Comparison of ENCODE assay signal across 7 mouse cellular contexts in genomic region chr16:22009596-22009995, GRCm38 (mm10). TPM values are rescaled to one million over a fixed set of nuclear protein-coding genes. Genes with fewer than 3 reads are reported as not detected.
DNase-seq lines count a peak whose midpoint lies in the region; ATAC-seq lines count a peak whose summit lies in the region.

No protein-coding gene starts in this region.

- peaks cover 8% of the 10 kb centered on the region; the same call in 1 of the 2 replicates for H3K4me1 ChIP-seq in neural tube, embryonic 11.5 days (ENCODE audit: control insufficient read depth, insufficient read depth, low read length)
- peaks cover 15% of the 10 kb centered on the region for H3K4me1 ChIP-seq in embryonic facial prominence, embryonic 13.5 days
- peaks cover 4% of the 10 kb centered on the region; the same call in 1 of the 2 replicates for H3K4me1 ChIP-seq in intestine, embryonic 15.5 days (replicated peaks)
- H3K4me1 ChIP-seq in midbrain, embryonic 12.5 days: peaks cover 11% of the 10 kb centered on the region

- DNase-seq in neural tube, embryonic 11.5 days (ENCODE audit: low spot score): no peak
- DNase-seq in neural tube, embryonic 10.5 days (ENCODE audit: extremely low spot score, low spot score): no peak
- no peak for DNase-seq in right cerebral cortex, postnatal 36 days (ENCODE audit: low spot score in 2 of 2)
- no peak for DNase-seq in layer of hippocampus, adult 8-10 months (ENCODE audit: low spot score in 2 of 2)

- no peaks in the 10 kb centered on the region for H3K27me3 ChIP-seq in neural tube, embryonic 11.5 days (ENCODE audit: control insufficient read depth, insufficient read depth, low read length)
- no peaks in the 10 kb centered on the region for H3K27me3 ChIP-seq in embryonic facial prominence, embryonic 13.5 days
- H3K27me3 ChIP-seq in intestine, embryonic 15.5 days (replicated peaks): no peaks in the 10 kb centered on the region
- H3K27me3 ChIP-seq in midbrain, embryonic 12.5 days: no peaks in the 10 kb centered on the region

- no peaks in the 10 kb centered on the region for H3K36me3 ChIP-seq in neural tube, embryonic 11.5 days (ENCODE audit: control insufficient read depth, insufficient read depth, low read length)
- H3K36me3 ChIP-seq in embryonic facial prominence, embryonic 13.5 days: 0 out of 2 replicates have a peak, but pooled peaks cover 5% of the 10 kb centered on the region
- no peaks in the 10 kb centered on the region for H3K36me3 ChIP-seq in intestine, embryonic 15.5 days
- H3K36me3 ChIP-seq in midbrain, embryonic 12.5 days: peaks cover 7% of the 10 kb centered on the region; the same call in 1 of the 2 replicates

- ATAC-seq in neural tube, embryonic 11.5 days (ENCODE audit: insufficient read depth, low FRiP score, low TSS enrichment): peak; percentile 69
- peak; percentile 35; the same call in 1 of the 2 replicates for ATAC-seq in embryonic facial prominence, embryonic 13.5 days (ENCODE audit: insufficient number of reproducible peaks, insufficient read depth, low FRiP score, low TSS enrichment, low read depth)
- ATAC-seq in intestine, embryonic 15.5 days: peak; percentile 80
- peak; percentile 79 for ATAC-seq in midbrain, embryonic 12.5 days (ENCODE audit: low FRiP score, low read depth)

- peak overlapping the region; percentile 69 for H3K4me2 ChIP-seq in neural tube, embryonic 11.5 days (ENCODE audit: low read depth)
- peak overlapping the region; percentile 76 for H3K4me2 ChIP-seq in embryonic facial prominence, embryonic 13.5 days
- H3K4me2 ChIP-seq in intestine, embryonic 15.5 days (replicated peaks): peak overlapping the region; percentile 69
- H3K4me2 ChIP-seq in midbrain, embryonic 12.5 days (replicated peaks): peak overlapping the region; percentile 85

- H3K27ac ChIP-seq in neural tube, embryonic 11.5 days (ENCODE audit: low read depth, low read length): no peak overlapping the region
- H3K27ac ChIP-seq in embryonic facial prominence, embryonic 13.5 days: peak overlapping the region; percentile 75
- peak overlapping the region; percentile 66 for H3K27ac ChIP-seq in intestine, embryonic 15.5 days
- H3K27ac ChIP-seq in midbrain, embryonic 12.5 days (replicated peaks): peak overlapping the region; percentile 69

- peak overlapping the region; percentile 74 for H3K4me3 ChIP-seq in neural tube, embryonic 11.5 days (ENCODE audit: low read depth, low read length)
- H3K4me3 ChIP-seq in embryonic facial prominence, embryonic 13.5 days: peak overlapping the region; percentile 94
- H3K4me3 ChIP-seq in intestine, embryonic 15.5 days (replicated peaks): peak overlapping the region; percentile 85
- peak overlapping the region; percentile 98 for H3K4me3 ChIP-seq in midbrain, embryonic 12.5 days

- H3K9ac ChIP-seq in neural tube, embryonic 11.5 days (ENCODE audit: low read length): peak overlapping the region; percentile 79
- peak overlapping the region; percentile 95 for H3K9ac ChIP-seq in embryonic facial prominence, embryonic 13.5 days
- H3K9ac ChIP-seq in intestine, embryonic 15.5 days: peak overlapping the region; percentile 84
- H3K9ac ChIP-seq in midbrain, embryonic 12.5 days (replicated peaks): peak overlapping the region; percentile 88

- no peaks in the 10 kb centered on the region for H3K9me3 ChIP-seq in neural tube, embryonic 11.5 days (ENCODE audit: control insufficient read depth, low read length)
- no peaks in the 10 kb centered on the region for H3K9me3 ChIP-seq in embryonic facial prominence, embryonic 13.5 days
- no peaks in the 10 kb centered on the region for H3K9me3 ChIP-seq in intestine, embryonic 15.5 days
- no peaks in the 10 kb centered on the region for H3K9me3 ChIP-seq in midbrain, embryonic 12.5 days

- under 1% methylated on average over 51 of the region's 51 CpGs for WGBS in neural tube, embryonic 11.5 days
- under 1% methylated on average over 40 of the region's 51 CpGs for WGBS in embryonic facial prominence, embryonic 13.5 days
- WGBS in intestine, embryonic 15.5 days: under 1% methylated on average over 51 of the region's 51 CpGs
- WGBS in midbrain, embryonic 12.5 days: 0% methylated on average over 49 of the region's 51 CpGs

RNA-seq across cellular contexts. Expression of gene Senp2, which starts 0.3 kb away (rescaled TPM):
- 64.7 and 71.7 TPM in 2 replicates for polyA plus RNA-seq in neural tube, embryonic 11.5 days (2014; fragmentation: Nextera tagmentation; extraction: Ambion mirVana)
- polyA plus RNA-seq in embryonic facial prominence, embryonic 13.5 days (2015; fragmentation: Nextera tagmentation; extraction: Ambion mirVana): 50.9 and 54.5 TPM in 2 replicates
- 32.8 and 36.0 TPM in 2 replicates for polyA plus RNA-seq in intestine, embryonic 15.5 days (2015; fragmentation: Nextera tagmentation; extraction: Ambion mirVana)
- polyA plus RNA-seq in midbrain, embryonic 12.5 days (2016; fragmentation: Nextera tagmentation; extraction: Ambion mirVana): 66.0 and 66.6 TPM in 2 replicates
- 10 to 100 TPM; 76.1 to 92.0 (median 84.2) TPM for total RNA-seq in layer of hippocampus, adult 8-10 months (2022)

RNA-seq across cellular contexts. Expression of gene Liph, which starts 14.1 kb away (rescaled TPM):
- 0.22 and 0.41 TPM in 2 replicates for polyA plus RNA-seq in neural tube, embryonic 11.5 days (2014; fragmentation: Nextera tagmentation; extraction: Ambion mirVana)
- polyA plus RNA-seq in embryonic facial prominence, embryonic 13.5 days (2015; fragmentation: Nextera tagmentation; extraction: Ambion mirVana): 0.91 and 0.96 TPM in 2 replicates
- polyA plus RNA-seq in intestine, embryonic 15.5 days (2015; fragmentation: Nextera tagmentation; extraction: Ambion mirVana): 23.1 and 24.3 TPM in 2 replicates
- 0.25 and 0.40 TPM in 2 replicates for polyA plus RNA-seq in midbrain, embryonic 12.5 days (2016; fragmentation: Nextera tagmentation; extraction: Ambion mirVana)
- under 1 TPM; 0.14 to 0.43 (median 0.18) TPM for total RNA-seq in layer of hippocampus, adult 8-10 months (2022)

Comparison
In these comparisons a context has a peak if more than half of its experiments do, and no peak if none do; other contexts are left out.
1. RNA of gene Liph, which starts 14.1 kb away (polyA plus RNA-seq): 23.1 to 24.3 TPM in intestine, embryonic 15.5 days; 0.91 to 0.96 TPM in embryonic facial prominence, embryonic 13.5 days, 0.22 to 0.41 TPM in neural tube, embryonic 11.5 days and 0.25 to 0.40 TPM in midbrain, embryonic 12.5 days; every median in the first group is over 10 times any median in the second.
2. Peak in every context shown above with its lines, with median percentiles within 50 percentile points of each other: ATAC-seq, H3K4me2 ChIP-seq, H3K4me3 ChIP-seq and H3K9ac ChIP-seq.